Mouse (Mus musculus): Measurements from ENCODE around the gene Ofcc1. TPM values are rescaled to one million over a fixed set of nuclear protein-coding genes. Genes with fewer than 3 reads are reported as not detected.
A peak's percentile ranks its signal among the peaks of the same experiment; 100 is the strongest.

The Ofcc1 gene
- polyA plus RNA-seq, 2 experiments, result 0.08 TPM; not detected in 1

GRCm38 (mm10) chr13:40135670-40136069 lies 225.6 kb downstream of the Ofcc1 start:
- 26% methylated on average over 12 of the region's 12 CpGs for WGBS
- H3K4me2 ChIP-seq (replicated peaks; ENCODE audit: low read depth, low read length, severe bottlenecking), result no peak overlapping the region; the same call in 1 of the 2 replicates
- no peak overlapping the region for H3K9ac ChIP-seq (ENCODE audit: low read depth, low read length, severe bottlenecking)
- no peaks in the 10 kb centered on the region for H3K27me3 ChIP-seq (ENCODE audit: control insufficient read depth, insufficient read depth, low read length)
- no peak overlapping the region for H3K27ac ChIP-seq (replicated peaks; ENCODE audit: low read depth, low read length)
- ATAC-seq (ENCODE audit: low FRiP score, low read depth) (peak; percentile 57; the same call in 1 of the 2 replicates), DNase-seq (ENCODE audit: low spot score) (no peak)
- TF ChIP-seq POLR2A (IDR thresholded peaks at IDR 0.05; ENCODE audit: borderline replicate concordance, extremely low read depth, insufficient read depth, insufficient read length), result no peak
- H3K36me3 ChIP-seq (ENCODE audit: control insufficient read depth, insufficient read depth, low read length), result no peaks in the 10 kb centered on the region
- H3K4me1 ChIP-seq (ENCODE audit: control insufficient read depth, insufficient read depth, low read length), result peaks cover 11% of the 10 kb centered on the region; the same call in 1 of the 2 replicates
- no peaks in the 10 kb centered on the region for H3K9me3 ChIP-seq (ENCODE audit: control insufficient read depth, low read length)
- H3K4me3 ChIP-seq (replicated peaks; ENCODE audit: low read length), result no peak overlapping the region

GRCm38 (mm10) chr13:40123868-40124267 lies 237.4 kb downstream of the Ofcc1 start:
- WGBS, result 81% methylated on average over 2 of the region's 2 CpGs

DNA sequence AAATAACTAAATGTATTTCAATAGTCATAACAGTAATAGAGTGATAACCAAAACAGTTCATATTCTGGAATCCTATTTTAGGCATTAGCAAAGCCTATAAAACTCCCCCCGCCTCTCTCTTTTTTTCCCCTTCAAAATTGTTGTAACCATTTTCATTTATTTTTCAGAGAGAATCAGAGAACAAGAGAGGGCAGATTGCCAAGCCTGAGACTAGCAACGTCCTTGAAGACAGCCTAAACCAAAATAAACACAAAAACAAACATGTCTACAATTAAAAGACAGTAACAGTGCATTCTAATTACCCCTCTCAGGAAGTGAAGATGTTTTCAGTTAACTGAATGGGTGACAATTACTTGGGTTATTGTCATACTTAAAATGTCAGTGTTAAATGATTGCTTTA lies 248.9 kb downstream of the Ofcc1 start:
- no peaks in the 10 kb centered on the region for H3K36me3 ChIP-seq (ENCODE audit: control insufficient read depth, insufficient read depth, low read length)
- 38% methylated on average over 2 of the region's 2 CpGs for WGBS
- ATAC-seq (ENCODE audit: low FRiP score, low read depth) (no peak), DNase-seq (ENCODE audit: low spot score) (no peak)
- no peak overlapping the region for H3K4me3 ChIP-seq (replicated peaks; ENCODE audit: low read length)
- no peaks in the 10 kb centered on the region for H3K4me1 ChIP-seq (ENCODE audit: control insufficient read depth, insufficient read depth, low read length)
- H3K9ac ChIP-seq (ENCODE audit: low read depth, low read length, severe bottlenecking), result no peak overlapping the region
- no peak for TF ChIP-seq POLR2A (IDR thresholded peaks at IDR 0.05; ENCODE audit: borderline replicate concordance, extremely low read depth, insufficient read depth, insufficient read length)
- no peak overlapping the region for H3K27ac ChIP-seq (replicated peaks; ENCODE audit: low read depth, low read length)
- H3K4me2 ChIP-seq (replicated peaks; ENCODE audit: low read depth, low read length, severe bottlenecking), result no peak overlapping the region
- no peaks in the 10 kb centered on the region for H3K9me3 ChIP-seq (ENCODE audit: control insufficient read depth, low read length)
- no peaks in the 10 kb centered on the region for H3K27me3 ChIP-seq (ENCODE audit: control insufficient read depth, insufficient read depth, low read length)

More at GRCm38 (mm10) chr13:40123868-40124267, 237.4 kb downstream of the Ofcc1 start:
- H3K4me1 ChIP-seq (ENCODE audit: control insufficient read depth, insufficient read depth, low read length), result no peaks in the 10 kb centered on the region
- no peak overlapping the region for H3K27ac ChIP-seq (replicated peaks; ENCODE audit: low read depth, low read length)
- no peaks in the 10 kb centered on the region for H3K36me3 ChIP-seq (ENCODE audit: control insufficient read depth, insufficient read depth, low read length)
- no peak overlapping the region for H3K4me2 ChIP-seq (replicated peaks; ENCODE audit: low read depth, low read length, severe bottlenecking)
- H3K9ac ChIP-seq (ENCODE audit: low read depth, low read length, severe bottlenecking), result no peak overlapping the region
- H3K27me3 ChIP-seq (ENCODE audit: control insufficient read depth, insufficient read depth, low read length), result no peaks in the 10 kb centered on the region
- ATAC-seq (ENCODE audit: low FRiP score, low read depth), result no peak
- DNase-seq (ENCODE audit: low spot score), result no peak
- no peaks in the 10 kb centered on the region for H3K9me3 ChIP-seq (ENCODE audit: control insufficient read depth, low read length)
- no peak overlapping the region for H3K4me3 ChIP-seq (replicated peaks; ENCODE audit: low read length)
- no peak for TF ChIP-seq POLR2A (IDR thresholded peaks at IDR 0.05; ENCODE audit: borderline replicate concordance, extremely low read depth, insufficient read depth, insufficient read length)

DNA sequence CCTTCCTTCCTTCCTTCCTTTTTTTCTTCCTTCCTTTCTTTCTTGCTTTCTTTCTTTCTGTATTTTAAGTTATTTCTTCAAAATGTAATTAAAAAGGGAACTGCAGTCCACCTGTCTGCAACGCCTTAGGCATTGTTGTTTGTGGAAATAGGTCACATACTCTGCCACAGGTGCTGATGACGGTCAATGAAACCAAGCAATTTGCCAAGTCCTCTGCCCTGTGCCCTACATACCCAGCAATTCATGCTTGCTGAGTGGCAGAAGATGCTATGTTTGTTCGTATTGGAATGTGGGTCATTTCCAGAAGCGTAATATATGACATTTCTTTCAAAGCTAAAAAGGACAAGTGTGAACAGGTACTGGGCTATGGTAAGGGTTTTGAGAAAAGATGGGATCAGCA lies 285.0 kb downstream of the Ofcc1 start:
- Histone ChIP-seq H3K4me3 (replicated peaks; ENCODE audit: low read length) (no peak overlapping the region), H3K4me1 (ENCODE audit: control insufficient read depth, insufficient read depth, low read length) (no peaks in the 10 kb centered on the region), H3K4me2 (replicated peaks; ENCODE audit: low read depth, low read length, severe bottlenecking) (no peak overlapping the region), H3K9ac (ENCODE audit: low read depth, low read length, severe bottlenecking) (no peak overlapping the region), H3K27ac (replicated peaks; ENCODE audit: low read depth, low read length) (no peak overlapping the region), H3K36me3 (ENCODE audit: control insufficient read depth, insufficient read depth, low read length) (no peaks in the 10 kb centered on the region), H3K9me3 (ENCODE audit: control insufficient read depth, low read length) (no peaks in the 10 kb centered on the region), H3K27me3 (ENCODE audit: control insufficient read depth, insufficient read depth, low read length) (no peaks in the 10 kb centered on the region)
- no peak for DNase-seq (ENCODE audit: low spot score)
- 77% methylated on average over 4 of the region's 4 CpGs for WGBS
- no peak for TF ChIP-seq POLR2A (IDR thresholded peaks at IDR 0.05; ENCODE audit: borderline replicate concordance, extremely low read depth, insufficient read depth, insufficient read length)
- ATAC-seq (ENCODE audit: low FRiP score, low read depth), result no peak

DNA sequence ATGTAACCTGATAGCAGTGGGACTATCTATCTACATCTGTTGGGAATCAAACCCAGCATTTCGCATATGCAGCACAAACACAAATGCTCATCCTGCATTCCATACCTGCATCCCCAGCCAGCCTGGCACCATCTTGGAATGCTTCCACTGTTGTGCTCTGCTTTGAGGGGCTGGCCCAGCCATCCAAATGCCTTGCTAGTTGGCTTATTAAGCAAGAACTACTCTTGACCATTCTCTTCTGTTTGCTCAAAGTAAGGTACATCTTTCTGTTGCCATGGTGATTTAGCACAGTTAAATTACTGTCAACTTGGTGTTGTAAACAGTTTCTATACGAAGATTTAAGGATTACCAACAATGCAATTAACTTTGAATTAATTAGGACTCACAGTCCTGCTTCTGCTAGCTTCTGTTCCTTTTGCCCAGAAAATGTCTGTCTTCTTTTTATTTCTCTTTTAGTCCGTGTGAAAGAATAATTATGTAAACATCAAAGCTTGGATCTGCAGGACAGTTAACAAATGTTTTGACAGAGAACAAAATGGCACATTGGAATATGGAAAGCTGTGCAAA lies 286.3 kb downstream of the Ofcc1 start:
- Histone ChIP-seq H3K4me1 (ENCODE audit: control insufficient read depth, insufficient read depth, low read length) (no peaks in the 10 kb centered on the region), H3K4me3 (replicated peaks; ENCODE audit: low read length) (no peak overlapping the region), H3K9me3 (ENCODE audit: control insufficient read depth, low read length) (no peaks in the 10 kb centered on the region), H3K36me3 (ENCODE audit: control insufficient read depth, insufficient read depth, low read length) (no peaks in the 10 kb centered on the region), H3K9ac (ENCODE audit: low read depth, low read length, severe bottlenecking) (no peak overlapping the region), H3K4me2 (replicated peaks; ENCODE audit: low read depth, low read length, severe bottlenecking) (no peak overlapping the region), H3K27me3 (ENCODE audit: control insufficient read depth, insufficient read depth, low read length) (no peaks in the 10 kb centered on the region), H3K27ac (replicated peaks; ENCODE audit: low read depth, low read length) (no peak overlapping the region)
- WGBS, result 52% methylated on average over 3 of the region's 3 CpGs
- no peak for TF ChIP-seq POLR2A (IDR thresholded peaks at IDR 0.05; ENCODE audit: borderline replicate concordance, extremely low read depth, insufficient read depth, insufficient read length)
- DNase-seq (ENCODE audit: low spot score) (no peak), ATAC-seq (ENCODE audit: low FRiP score, low read depth) (no peak)
